Mouse (Mus musculus): ENCODE measurements around the gene Endod1.

DNA sequence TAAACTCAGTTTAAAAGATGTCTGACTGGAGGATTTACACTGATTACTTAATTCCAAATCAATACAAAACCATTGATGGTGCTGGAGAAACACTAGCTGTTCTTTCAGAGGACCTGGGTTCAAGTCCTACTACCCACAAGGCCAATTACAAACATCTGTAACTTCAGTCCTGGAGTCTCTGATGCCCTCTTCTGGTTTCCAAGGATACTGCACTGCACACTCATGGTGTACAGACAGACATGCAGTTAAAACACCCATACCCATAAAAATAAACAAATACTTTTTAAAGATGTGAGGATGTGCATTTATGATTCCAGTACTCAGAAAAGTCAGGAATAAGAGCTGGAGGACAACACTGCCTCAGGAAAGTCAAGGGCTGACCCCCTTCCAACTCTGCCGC, 6.7 kb upstream of the Endod1 start:
- no peak for TF ChIP-seq CTCF (IDR thresholded peaks at IDR 0.05; ENCODE audit: borderline replicate concordance, insufficient read depth, low read length)
- TF ChIP-seq POLR2A (IDR thresholded peaks at IDR 0.05; ENCODE audit: low read depth, low read length), result no peak
